Mouse (Mus musculus): ENCODE results near the gene Itk.
A peak's percentile ranks its signal among the peaks of the same experiment; 100 is the strongest.

GRCm38 (mm10) chr11:46431129-46431528 is 41.8 kb upstream of the Itk start:
- peak; percentile 85 for TF ChIP-seq CTCF (IDR thresholded peaks at IDR 0.05; ENCODE audit: low read depth)
- no peak for TF ChIP-seq EP300 (optimal IDR thresholded peaks at IDR 0.05)

All from stomach, postnatal 0 days (tissue).